Comparison of ENCODE assay signal across 10 mouse cellular contexts in the genomic region with DNA sequence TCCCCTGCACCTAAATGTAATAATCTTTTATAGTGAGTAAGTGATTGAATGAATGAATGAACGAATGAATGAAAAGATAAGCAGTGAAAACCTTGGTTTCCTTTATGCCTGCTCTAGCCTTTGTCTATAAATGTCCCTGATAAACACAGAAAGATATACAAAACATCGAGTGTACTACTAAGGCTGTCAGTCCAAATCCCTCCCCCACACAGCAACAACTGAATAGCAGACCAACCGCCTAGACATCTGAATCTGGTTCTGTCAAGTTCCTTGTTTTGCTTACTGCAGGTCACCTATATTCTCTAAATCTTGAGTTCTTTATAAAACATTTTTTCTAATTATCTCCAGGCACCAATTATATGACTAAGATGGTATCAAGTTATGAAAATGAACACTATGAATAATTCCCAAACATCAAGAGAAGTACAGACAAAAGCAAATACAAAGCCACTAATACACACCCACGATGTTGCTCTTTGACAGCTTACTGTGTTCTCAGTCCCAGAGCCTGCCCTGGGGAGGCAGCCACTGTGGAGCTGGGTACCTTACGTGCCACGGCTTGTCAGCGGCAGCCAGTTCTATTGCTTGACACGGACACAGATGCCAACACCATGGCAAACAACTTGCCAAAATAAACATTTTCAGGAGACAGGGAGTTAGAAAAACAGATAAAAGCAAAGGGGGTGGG. TPM values are rescaled to one million over a fixed set of nuclear protein-coding genes. Genes with fewer than 3 reads are reported as not detected.
DNase-seq lines count a peak whose midpoint lies in the region; ATAC-seq and TF ChIP-seq lines count a peak whose summit lies in the region.
"Had no signal": no experiment of that assay in that cellular context is flagged by ENCODE, and none has a peak within 500 bp of the region (broad histone marks: within the 10 kb centered on the region; RNA-seq: fewer than 3 reads in every experiment).

No protein-coding gene starts in this region.

- H3K27ac ChIP-seq in heart, embryonic 12.5 days (ENCODE audit: poor library complexity, severe bottlenecking), result peak overlapping the region; percentile 61; the same call in 1 of the 2 replicates
- peak overlapping the region; percentile 19 for H3K27ac ChIP-seq in spleen, adult 2 months (ENCODE audit: insufficient read depth, low read length)
- H3K27ac ChIP-seq in kidney, embryonic 16.5 days (ENCODE audit: low read length), result 0 out of 2 replicates have a peak overlapping the region, but pooled peaks have one; percentile 40
- peak overlapping the region; percentile 71 for H3K27ac ChIP-seq in stomach, embryonic 16.5 days (ENCODE audit: low read length)
- H3K27ac ChIP-seq: midbrain, embryonic 10.5 days had no signal

- TF ChIP-seq CTCF in spleen, adult 2 months (IDR thresholded peaks at IDR 0.05; ENCODE audit: extremely low read depth, insufficient read depth, insufficient read length, insufficient replicate concordance), result no peak

- H3K4me3 ChIP-seq in heart, embryonic 12.5 days, result no peak overlapping the region
- no peak overlapping the region for H3K4me3 ChIP-seq in spleen, adult 2 months (ENCODE audit: extremely low read depth, insufficient read depth, insufficient read length)
- H3K4me3 ChIP-seq in kidney, embryonic 16.5 days (ENCODE audit: low read length), result no peak overlapping the region
- no peak overlapping the region for H3K4me3 ChIP-seq in stomach, embryonic 16.5 days (replicated peaks; ENCODE audit: low read length)
- H3K4me3 ChIP-seq: hindbrain, embryonic 10.5 days; midbrain, embryonic 10.5 days had no signal

- no peaks in the 10 kb centered on the region for H3K27me3 ChIP-seq in heart, embryonic 12.5 days (replicated peaks)
- no peaks in the 10 kb centered on the region for H3K27me3 ChIP-seq in spleen, adult 2 months (ENCODE audit: control insufficient read depth, insufficient read depth, low read length)
- no peaks in the 10 kb centered on the region for H3K27me3 ChIP-seq in kidney, embryonic 16.5 days (ENCODE audit: insufficient read depth, low read length)
- H3K27me3 ChIP-seq in stomach, embryonic 16.5 days (ENCODE audit: control insufficient read depth, insufficient read depth, low read length), result no peaks in the 10 kb centered on the region

- peaks cover 14% of the 10 kb centered on the region for H3K36me3 ChIP-seq in heart, embryonic 12.5 days
- no peaks in the 10 kb centered on the region for H3K36me3 ChIP-seq in spleen, adult 2 months (ENCODE audit: control insufficient read depth, insufficient read depth, low read length)
- H3K36me3 ChIP-seq in kidney, embryonic 16.5 days (ENCODE audit: insufficient read depth, low read length), result no peaks in the 10 kb centered on the region
- H3K36me3 ChIP-seq in stomach, embryonic 16.5 days (ENCODE audit: control insufficient read depth, insufficient read depth, low read length), result peaks cover 2% of the 10 kb centered on the region; the same call in 1 of the 2 replicates

- whole genome bisulfite sequencing in heart, embryonic 12.5 days, result 44% methylated on average over 8 of the region's 8 CpGs
- WGBS in spleen, adult 2 months, result 62% methylated on average over 8 of the region's 8 CpGs
- 40% methylated on average over 8 of the region's 8 CpGs for WGBS in kidney, embryonic 16.5 days
- WGBS in stomach, embryonic 16.5 days, result 23% methylated on average over 8 of the region's 8 CpGs

- no peaks in the 10 kb centered on the region for H3K9me3 ChIP-seq in heart, embryonic 12.5 days (replicated peaks)
- no peaks in the 10 kb centered on the region for H3K9me3 ChIP-seq in kidney, embryonic 16.5 days (ENCODE audit: low read length)
- H3K9me3 ChIP-seq in stomach, embryonic 16.5 days (replicated peaks; ENCODE audit: control insufficient read depth, low read length), result peaks cover 4% of the 10 kb centered on the region; the same call in 1 of the 2 replicates
- H3K9me3 ChIP-seq: hindbrain, embryonic 10.5 days; midbrain, embryonic 10.5 days had no signal

- peaks cover 45% of the 10 kb centered on the region for H3K4me1 ChIP-seq in heart, embryonic 12.5 days (replicated peaks)
- peaks cover 3% of the 10 kb centered on the region; the same call in 1 of the 2 replicates for H3K4me1 ChIP-seq in spleen, adult 2 months (ENCODE audit: control insufficient read depth, insufficient read depth, insufficient read length)
- peaks cover 26% of the 10 kb centered on the region for H3K4me1 ChIP-seq in kidney, embryonic 16.5 days (ENCODE audit: insufficient read depth, low read length)
- peaks cover 36% of the 10 kb centered on the region for H3K4me1 ChIP-seq in stomach, embryonic 16.5 days (ENCODE audit: control insufficient read depth, insufficient read depth, low read length)

- DNase-seq in heart, postnatal 4 days, result no peak
- DNase-seq in spleen, adult 2 months (ENCODE audit: low read depth in 1 of 2, low spot score in 2 of 2), result no peak
- DNase-seq in spleen, postnatal 10 days (ENCODE audit: low spot score in 2 of 2), result no peak
- no peak for DNase-seq in retina, postnatal 1 day
- DNase-seq in thymus, postnatal 0 days (ENCODE audit: low spot score), result no peak

- TF ChIP-seq POLR2A in spleen, adult 2 months (IDR thresholded peaks at IDR 0.05; ENCODE audit: low read depth, low read length), result no peak

- no peak for ATAC-seq in heart, embryonic 12.5 days (ENCODE audit: insufficient number of reproducible peaks, low FRiP score)
- no peak for ATAC-seq in kidney, embryonic 16.5 days (ENCODE audit: low FRiP score, low TSS enrichment)
- peak; percentile 35; the same call in 1 of the 2 replicates for ATAC-seq in stomach, embryonic 16.5 days (ENCODE audit: insufficient read depth, low FRiP score)

- H3K4me2 ChIP-seq in heart, embryonic 12.5 days, result no peak overlapping the region
- H3K4me2 ChIP-seq in kidney, embryonic 16.5 days (replicated peaks; ENCODE audit: low read depth, low read length), result no peak overlapping the region
- H3K4me2 ChIP-seq in stomach, embryonic 16.5 days (ENCODE audit: low read depth, low read length), result no peak overlapping the region

- no peak overlapping the region for H3K9ac ChIP-seq in heart, embryonic 12.5 days
- no peak overlapping the region for H3K9ac ChIP-seq in kidney, embryonic 16.5 days (replicated peaks; ENCODE audit: low read length)
- no peak overlapping the region for H3K9ac ChIP-seq in stomach, embryonic 16.5 days (ENCODE audit: low read length)

RNA-seq across cellular contexts. Expression of a gene that starts 42.7 kb away (rescaled TPM):
- polyA plus RNA-seq in heart, embryonic 12.5 days (2016; fragmentation: Nextera tagmentation; extraction: Ambion mirVana), result 80.5 and 83.4 TPM in 2 replicates
- 100 to 1,000 TPM; 152 to 160 TPM for total RNA-seq in heart, postnatal 4 days (2021)
- polyA plus RNA-seq in spleen, adult 2 months (2012; rRNA removed), result 448 and 545 TPM in 2 replicates
- 122 and 129 TPM in 2 replicates for polyA plus RNA-seq in kidney, embryonic 16.5 days (2015; fragmentation: Nextera tagmentation; extraction: Ambion mirVana)
- polyA plus RNA-seq in stomach, embryonic 16.5 days (2015; fragmentation: Nextera tagmentation; extraction: Ambion mirVana), result 109 and 128 TPM in 2 replicates
- 171 and 173 TPM in 2 replicates for polyA plus RNA-seq in thymus, postnatal 0 days (2015; fragmentation: Nextera tagmentation; extraction: Ambion mirVana)

RNA-seq across cellular contexts. Expression of a gene that starts 53.7 kb away (rescaled TPM):
- 0.03 TPM in 1 of 2 replicates, not detected in the other for polyA plus RNA-seq in heart, embryonic 12.5 days (2016; fragmentation: Nextera tagmentation; extraction: Ambion mirVana)
- under 1 TPM; 0.05 to 0.11 TPM for total RNA-seq in heart, postnatal 4 days (2021)
- 0.06 and 0.08 TPM in 2 replicates for polyA plus RNA-seq in spleen, adult 2 months (2012; rRNA removed)
- polyA plus RNA-seq in kidney, embryonic 16.5 days (2015; fragmentation: Nextera tagmentation; extraction: Ambion mirVana), result 0.03 TPM in 1 of 2 replicates, not detected in the other
- 0.02 and 0.09 TPM in 2 replicates for polyA plus RNA-seq in stomach, embryonic 16.5 days (2015; fragmentation: Nextera tagmentation; extraction: Ambion mirVana)
- polyA plus RNA-seq in thymus, postnatal 0 days (2015; fragmentation: Nextera tagmentation; extraction: Ambion mirVana), result 0.03 and 0.07 TPM in 2 replicates

Comparison
In these comparisons a context has a peak if more than half of its experiments do, and no peak if none do; other contexts are left out.
1. H3K27ac ChIP-seq: peak in every context shown above with its lines; median percentile 71 in stomach, embryonic 16.5 days; 61 in heart, embryonic 12.5 days; 40 in kidney, embryonic 16.5 days; 19 in spleen, adult 2 months.